Mouse (Mus musculus) limb, embryonic 12.5 days (tissue): Measurements from ENCODE around the gene Wasl. TPM values are rescaled to one million over a fixed set of nuclear protein-coding genes. Genes with fewer than 3 reads are reported as not detected.

Experiments
- ATAC-seq: fragments of 200-750 bp; cut with Nextera tagmentation; 2 replicates; pipeline ENCODE4 v1.8.0; 2017; ENCODE audit warnings: low read depth, moderate TSS enrichment; ENCODE audit not compliant: insufficient number of reproducible peaks, insufficient read depth, low FRiP score, low TSS enrichment
- H3K27ac ChIP-seq: fragments of 300-500 bp; sonication (generic); 2 replicates; pipeline ENCODE4 v1.5.1; 2016; ENCODE audit warnings: mild to moderate bottlenecking, moderate library complexity
- H3K27me3 ChIP-seq: fragments of 300-500 bp; sonication (generic); 2 replicates; pipeline ENCODE4 v1.6.1; 2016; ENCODE audit warnings: mild to moderate bottlenecking, moderate library complexity
- H3K36me3 ChIP-seq: fragments of 300-500 bp; sonication (generic); 2 replicates; pipeline ENCODE4 v1.6.1; 2016; ENCODE audit warnings: mild to moderate bottlenecking, moderate library complexity
- H3K4me1 ChIP-seq: fragments of 300-500 bp; sonication (generic); replicated peaks from 2 replicates; pipeline ENCODE4 v1.6.1; 2016
- H3K4me2 ChIP-seq: fragments of 300-500 bp; sonication (generic); 2 replicates; pipeline ENCODE4 v1.6.1; 2016; ENCODE audit warnings: mild to moderate bottlenecking, moderate library complexity
- H3K4me3 ChIP-seq: fragments of 300-500 bp; sonication (generic); replicated peaks from 2 replicates; pipeline ENCODE4 v1.5.1; 2016; ENCODE audit warnings: mild to moderate bottlenecking
- H3K9ac ChIP-seq: fragments of 300-500 bp; sonication (generic); replicated peaks from 2 replicates; pipeline ENCODE4 v1.6.1; 2016; ENCODE audit warnings: mild to moderate bottlenecking, moderate library complexity
- H3K9me3 ChIP-seq: fragments of 300-500 bp; sonication (generic); 2 replicates; pipeline ENCODE4 v1.6.1; 2016; ENCODE audit warnings: mild to moderate bottlenecking, moderate library complexity
- WGBS: fragments of 180-500 bp; shearing (Covaris S2); methylation state at CpG from one replicate; pipeline ENCODE4 v1.1.7; 2016; 5-methylcytosine and 5-hydroxymethylcytosine counted together
- polyA plus RNA-seq: library from polyadenylated mRNA; unstranded; fragments of >200 nt; fragmentation: Nextera tagmentation; extraction: Ambion mirVana; gene quantifications from 2 replicates; pipeline ENCODE4 v1.2.1, GENCODE M21; 2016

Gene Wasl
- polyA plus RNA-seq, 1 experiment from 2014 or later: 80.7 TPM

DNA sequence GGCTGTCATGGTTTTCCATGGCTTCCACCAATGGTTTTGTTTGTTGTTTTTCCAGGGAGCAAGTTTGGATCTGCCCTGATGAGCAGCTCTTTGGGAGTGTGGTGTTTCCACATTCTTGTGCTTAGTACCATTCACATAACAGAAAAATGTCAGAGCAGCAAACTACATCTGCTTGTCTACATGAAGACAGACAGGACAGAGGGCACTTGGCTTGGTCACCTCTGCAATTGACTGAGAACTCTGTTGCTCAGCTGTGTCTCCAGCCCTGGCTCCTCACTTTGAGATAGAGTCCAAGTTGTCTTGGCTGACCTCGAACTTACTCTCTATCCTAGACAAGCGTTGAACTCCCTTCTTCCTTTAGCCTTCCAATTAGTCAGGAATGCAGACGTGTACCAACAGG is 62.5 kb downstream of the Wasl start:
- Histone ChIP-seq H3K4me2 (no peak overlapping the region), H3K9me3 (no peaks in the 10 kb centered on the region), H3K36me3 (no peaks in the 10 kb centered on the region), H3K4me3 (no peak overlapping the region), H3K9ac (no peak overlapping the region), H3K27ac (no peak overlapping the region), H3K4me1 (no peaks in the 10 kb centered on the region), H3K27me3 (no peaks in the 10 kb centered on the region)
- 69% methylated on average over 3 of the region's 3 CpGs for WGBS
- no peak for ATAC-seq

DNA sequence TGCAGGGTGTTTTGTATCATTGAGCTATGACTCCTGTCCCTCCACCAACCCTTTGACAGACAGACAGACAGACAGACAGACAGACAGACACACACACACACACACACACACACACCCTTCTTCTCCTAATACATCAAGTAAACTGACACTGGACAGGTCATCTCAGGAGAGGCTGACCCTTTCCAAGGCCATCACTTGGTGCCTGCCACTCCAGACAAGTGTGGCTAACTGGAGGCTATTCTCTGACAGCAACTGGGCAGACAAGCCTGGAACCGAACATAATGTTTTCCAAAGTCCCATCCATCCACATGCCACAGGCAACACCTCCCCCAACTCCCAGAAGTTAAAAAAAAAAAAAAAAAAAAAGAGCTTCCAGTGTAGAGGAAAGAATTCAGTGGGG is 63.1 kb downstream of the Wasl start:
- no peaks in the 10 kb centered on the region for H3K9me3 ChIP-seq
- H3K4me2 ChIP-seq: no peak overlapping the region
- WGBS: 73% methylated on average over 1 of the region's 1 CpGs
- no peaks in the 10 kb centered on the region for H3K36me3 ChIP-seq
- H3K27ac ChIP-seq: no peak overlapping the region
- no peak for ATAC-seq
- no peaks in the 10 kb centered on the region for H3K27me3 ChIP-seq
- H3K9ac ChIP-seq: no peak overlapping the region
- no peaks in the 10 kb centered on the region for H3K4me1 ChIP-seq
- H3K4me3 ChIP-seq: no peak overlapping the region

DNA sequence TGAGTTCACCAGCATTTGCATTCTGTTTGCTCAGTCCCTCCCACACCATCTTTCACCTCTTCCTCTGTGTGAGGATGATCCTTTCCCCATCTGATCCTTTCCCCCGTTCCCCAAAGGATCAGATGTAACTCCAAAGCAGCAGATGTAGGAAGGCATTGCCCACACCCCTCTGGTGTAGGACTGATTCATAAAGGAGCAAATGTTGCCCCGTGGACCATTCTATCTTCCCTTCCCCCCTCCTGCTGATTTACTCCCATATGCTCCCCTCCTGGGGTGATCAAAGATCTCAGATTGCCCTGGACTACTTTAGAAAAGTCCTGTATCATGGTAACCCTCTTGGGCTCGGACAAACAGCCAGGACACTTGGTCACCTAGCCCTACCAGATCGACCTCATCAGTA is 64.1 kb downstream of the Wasl start:
- Histone ChIP-seq H3K36me3 (no peaks in the 10 kb centered on the region), H3K9ac (no peak overlapping the region), H3K4me3 (no peak overlapping the region), H3K27ac (no peak overlapping the region), H3K4me1 (no peaks in the 10 kb centered on the region), H3K27me3 (no peaks in the 10 kb centered on the region), H3K4me2 (no peak overlapping the region), H3K9me3 (no peaks in the 10 kb centered on the region)
- no peak for ATAC-seq
- 60% methylated on average over 4 of the region's 4 CpGs for WGBS

DNA sequence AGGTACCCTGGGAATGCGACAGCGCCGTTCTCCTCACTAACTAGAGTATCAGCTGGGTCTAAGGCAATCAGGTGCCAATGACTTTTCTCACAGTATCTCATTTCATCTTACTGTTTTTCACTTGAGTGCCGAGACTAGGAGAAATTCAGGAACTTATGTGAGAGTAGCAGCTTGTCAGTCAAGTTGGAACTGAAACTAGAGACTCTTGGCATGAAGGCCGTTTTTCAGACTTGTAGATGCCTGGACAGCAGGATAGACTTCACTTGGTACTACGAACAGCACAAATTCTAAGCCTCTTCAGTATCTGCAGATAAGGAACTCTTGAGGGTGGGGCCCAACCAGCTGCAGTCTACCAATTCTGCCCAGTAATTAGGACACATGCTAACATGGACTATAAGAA is 64.7 kb downstream of the Wasl start:
- H3K4me1 ChIP-seq: no peaks in the 10 kb centered on the region
- ATAC-seq: no peak
- WGBS: 88% methylated on average over 6 of the region's 6 CpGs

DNA sequence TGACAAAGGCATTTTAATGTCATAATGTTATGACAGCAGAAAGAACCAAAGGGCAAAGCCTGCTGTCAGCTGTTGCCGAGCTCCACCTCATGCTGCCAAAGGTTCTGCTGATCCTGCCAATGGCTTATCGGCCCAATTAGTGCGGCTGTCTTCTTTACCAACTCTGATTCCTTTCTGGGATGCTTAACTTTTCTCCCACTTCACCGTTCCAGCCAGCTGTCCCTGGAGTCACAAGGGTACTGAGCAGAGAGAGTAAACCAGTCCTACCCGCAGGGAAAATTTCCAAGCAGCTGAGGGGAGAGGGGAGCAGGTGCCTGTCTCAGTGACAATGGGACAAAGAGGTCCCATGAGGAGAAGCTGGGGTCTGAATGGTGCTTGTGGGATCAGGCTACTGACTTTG is 65.2 kb downstream of the Wasl start:
- Histone ChIP-seq H3K4me3 (no peak overlapping the region), H3K9ac (no peak overlapping the region), H3K4me1 (no peaks in the 10 kb centered on the region), H3K4me2 (no peak overlapping the region), H3K27ac (no peak overlapping the region), H3K27me3 (no peaks in the 10 kb centered on the region), H3K36me3 (no peaks in the 10 kb centered on the region), H3K9me3 (no peaks in the 10 kb centered on the region)
- no peak for ATAC-seq
- 92% methylated on average over 5 of the region's 5 CpGs for WGBS

More for the DNA sequence above, 64.7 kb downstream of the Wasl start:
- H3K9ac ChIP-seq: no peak overlapping the region
- no peak overlapping the region for H3K4me2 ChIP-seq
- no peak overlapping the region for H3K27ac ChIP-seq
- H3K27me3 ChIP-seq: no peaks in the 10 kb centered on the region
- H3K9me3 ChIP-seq: no peaks in the 10 kb centered on the region
- H3K4me3 ChIP-seq: no peak overlapping the region
- no peaks in the 10 kb centered on the region for H3K36me3 ChIP-seq

DNA sequence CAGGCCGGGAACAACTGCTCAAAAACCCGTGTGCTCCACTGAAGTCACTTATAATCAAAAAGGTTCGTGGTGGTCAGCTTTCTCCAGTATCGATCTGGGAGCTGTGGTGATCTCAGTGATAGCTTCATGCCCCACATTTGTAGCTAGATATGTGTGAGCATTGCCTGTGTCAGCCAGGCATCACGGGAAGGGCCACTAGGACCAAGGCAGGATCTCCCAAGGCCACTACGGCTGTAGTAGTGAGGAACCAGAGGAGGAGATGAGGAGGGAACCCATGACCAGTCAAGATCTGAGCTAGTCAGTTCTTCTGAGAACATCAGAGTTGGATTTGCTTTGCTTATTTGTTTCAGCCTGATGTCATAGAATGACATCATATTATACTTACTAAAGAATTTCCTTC is 65.6 kb downstream of the Wasl start:
- H3K4me2 ChIP-seq: no peak overlapping the region
- 93% methylated on average over 6 of the region's 6 CpGs for WGBS
- H3K9ac ChIP-seq: no peak overlapping the region
- H3K4me1 ChIP-seq: no peaks in the 10 kb centered on the region
- no peak overlapping the region for H3K27ac ChIP-seq
- H3K27me3 ChIP-seq: no peaks in the 10 kb centered on the region
- no peaks in the 10 kb centered on the region for H3K9me3 ChIP-seq
- no peaks in the 10 kb centered on the region for H3K36me3 ChIP-seq
- H3K4me3 ChIP-seq: no peak overlapping the region
- ATAC-seq: no peak

DNA sequence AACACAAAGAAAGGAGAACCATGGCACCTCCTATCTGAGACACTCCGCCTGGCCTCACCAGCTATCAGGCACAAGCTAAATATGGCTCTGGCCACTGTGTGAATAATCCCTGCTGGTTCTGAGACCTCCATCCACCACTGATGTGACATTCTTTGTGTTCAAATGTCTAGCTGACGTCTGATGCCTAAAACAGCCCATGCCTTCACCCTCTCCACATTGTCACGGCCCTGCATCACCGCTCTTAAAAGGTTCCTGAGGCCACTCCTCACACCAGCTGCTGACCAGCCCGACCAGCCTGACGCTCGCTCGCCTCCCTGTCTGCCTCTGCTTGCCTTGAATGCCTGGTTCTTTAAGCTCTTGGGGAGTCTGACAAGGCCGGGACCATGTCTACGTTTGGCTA is 67.3 kb downstream of the Wasl start, which contains the start of gene Lmod2:
Lmod2 (plus strand) TSS at position 263 of the 400 bp plus-strand sequence.
- 79% methylated on average over 10 of the region's 10 CpGs for WGBS
- Histone ChIP-seq H3K9ac (no peak within 1 kb of the TSS), H3K36me3 (no peaks in the 10 kb centered on the region), H3K4me1 (no peaks in the 10 kb centered on the region), H3K9me3 (no peaks in the 10 kb centered on the region), H3K27me3 (no peaks in the 10 kb centered on the region), H3K4me2 (no peak within 1 kb of the TSS), H3K27ac (no peak within 1 kb of the TSS), H3K4me3 (no peak within 1 kb of the TSS)
- no peak for ATAC-seq

DNA sequence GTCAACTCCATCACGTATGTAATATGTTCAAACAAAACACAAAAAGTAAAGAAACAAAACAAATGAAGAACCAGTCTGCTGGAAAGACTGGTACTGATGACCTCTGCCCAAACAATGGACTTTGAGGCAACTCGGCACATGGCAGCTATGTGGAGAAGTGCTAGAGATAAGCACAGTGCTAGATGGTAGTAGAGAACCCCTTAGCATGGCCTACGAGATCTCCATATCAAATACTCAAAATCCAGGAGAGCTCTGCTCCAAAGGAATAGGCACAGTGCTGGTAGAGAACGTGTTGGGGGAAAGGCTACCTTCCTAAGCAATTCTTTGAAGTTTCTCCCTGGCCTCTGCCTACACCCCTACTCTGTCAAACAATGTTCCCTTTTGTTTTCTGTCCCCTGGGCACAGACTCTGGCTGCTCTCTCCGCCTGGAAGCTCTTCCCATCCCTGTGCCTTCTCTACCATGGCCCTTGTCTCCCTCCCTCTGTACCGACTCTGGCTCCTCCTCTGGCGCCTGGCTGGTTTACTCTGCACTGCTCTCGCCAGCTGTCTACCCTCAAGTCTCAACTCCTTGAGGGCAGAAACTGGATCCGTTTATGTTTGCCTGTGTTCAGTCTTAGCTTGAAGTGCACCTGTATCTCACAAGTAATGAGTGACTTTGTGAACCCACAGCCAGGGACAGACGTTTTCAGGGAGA is 73.1 kb downstream of the Wasl start:
- H3K36me3 ChIP-seq: no peaks in the 10 kb centered on the region
- H3K4me2 ChIP-seq: no peak overlapping the region
- no peak overlapping the region for H3K4me3 ChIP-seq
- H3K4me1 ChIP-seq: no peaks in the 10 kb centered on the region; the same call in 1 of the 2 replicates
- H3K9me3 ChIP-seq: no peaks in the 10 kb centered on the region
- H3K27me3 ChIP-seq: no peaks in the 10 kb centered on the region
- peak; percentile 59; the same call in 1 of the 2 replicates for ATAC-seq
- H3K27ac ChIP-seq: no peak overlapping the region
- no peak overlapping the region for H3K9ac ChIP-seq
- 45% methylated on average over 10 of the region's 10 CpGs for WGBS

DNA sequence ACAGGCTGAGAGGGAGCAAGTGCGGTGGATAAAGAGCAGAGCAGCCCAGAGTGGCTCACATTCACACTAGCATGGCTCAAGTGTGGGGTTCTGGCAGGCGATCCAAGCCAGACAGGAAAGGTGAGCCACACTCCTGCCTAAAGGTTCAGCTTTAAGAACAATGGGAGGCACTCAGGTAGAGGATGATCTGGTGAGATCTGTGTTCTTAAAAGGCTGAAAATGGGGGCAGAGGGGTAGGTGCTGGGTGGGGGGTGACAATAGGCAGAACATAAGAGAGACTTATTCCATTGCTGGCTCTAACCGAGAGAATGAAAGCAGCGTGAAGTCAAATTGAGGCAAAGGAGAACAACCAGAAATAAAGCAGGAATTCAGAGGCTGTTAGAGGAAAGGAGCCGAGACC is 74.5 kb downstream of the Wasl start:
- ATAC-seq: no peak
- Histone ChIP-seq H3K4me2 (no peak overlapping the region), H3K27ac (no peak overlapping the region), H3K36me3 (no peaks in the 10 kb centered on the region), H3K4me3 (no peak overlapping the region), H3K9me3 (no peaks in the 10 kb centered on the region), H3K27me3 (no peaks in the 10 kb centered on the region), H3K9ac (no peak overlapping the region), H3K4me1 (no peaks in the 10 kb centered on the region; the same call in none of the 2 replicates)
- WGBS: 88% methylated on average over 5 of the region's 5 CpGs

DNA sequence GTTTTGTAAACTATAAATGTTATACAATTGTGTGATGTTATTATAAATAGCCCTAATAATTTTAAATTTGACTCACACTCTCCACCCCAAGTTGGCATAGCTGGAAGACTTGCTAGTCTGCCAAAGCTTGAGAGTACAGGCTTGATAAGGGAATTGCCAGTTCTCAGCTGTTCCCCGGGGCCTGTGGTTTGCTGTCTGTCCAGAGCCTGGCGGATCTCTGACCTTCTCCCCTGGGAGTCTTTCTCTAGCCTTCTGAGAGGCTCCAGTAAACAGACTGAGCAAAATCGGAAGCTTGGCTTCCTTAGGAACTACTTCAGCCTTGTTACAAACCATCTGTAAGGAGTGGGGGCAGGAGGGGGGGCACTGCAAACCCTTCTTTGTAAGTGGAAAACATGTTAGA is 77.9 kb downstream of the Wasl start:
- H3K4me3 ChIP-seq: no peak overlapping the region
- no peaks in the 10 kb centered on the region for H3K27me3 ChIP-seq
- no peaks in the 10 kb centered on the region for H3K9me3 ChIP-seq
- 51% methylated on average over 3 of the region's 3 CpGs for WGBS
- H3K9ac ChIP-seq: no peak overlapping the region
- no peaks in the 10 kb centered on the region for H3K36me3 ChIP-seq
- no peak overlapping the region for H3K4me2 ChIP-seq
- no peak for ATAC-seq
- H3K4me1 ChIP-seq: no peaks in the 10 kb centered on the region; the same call in none of the 2 replicates
- no peak overlapping the region for H3K27ac ChIP-seq

DNA sequence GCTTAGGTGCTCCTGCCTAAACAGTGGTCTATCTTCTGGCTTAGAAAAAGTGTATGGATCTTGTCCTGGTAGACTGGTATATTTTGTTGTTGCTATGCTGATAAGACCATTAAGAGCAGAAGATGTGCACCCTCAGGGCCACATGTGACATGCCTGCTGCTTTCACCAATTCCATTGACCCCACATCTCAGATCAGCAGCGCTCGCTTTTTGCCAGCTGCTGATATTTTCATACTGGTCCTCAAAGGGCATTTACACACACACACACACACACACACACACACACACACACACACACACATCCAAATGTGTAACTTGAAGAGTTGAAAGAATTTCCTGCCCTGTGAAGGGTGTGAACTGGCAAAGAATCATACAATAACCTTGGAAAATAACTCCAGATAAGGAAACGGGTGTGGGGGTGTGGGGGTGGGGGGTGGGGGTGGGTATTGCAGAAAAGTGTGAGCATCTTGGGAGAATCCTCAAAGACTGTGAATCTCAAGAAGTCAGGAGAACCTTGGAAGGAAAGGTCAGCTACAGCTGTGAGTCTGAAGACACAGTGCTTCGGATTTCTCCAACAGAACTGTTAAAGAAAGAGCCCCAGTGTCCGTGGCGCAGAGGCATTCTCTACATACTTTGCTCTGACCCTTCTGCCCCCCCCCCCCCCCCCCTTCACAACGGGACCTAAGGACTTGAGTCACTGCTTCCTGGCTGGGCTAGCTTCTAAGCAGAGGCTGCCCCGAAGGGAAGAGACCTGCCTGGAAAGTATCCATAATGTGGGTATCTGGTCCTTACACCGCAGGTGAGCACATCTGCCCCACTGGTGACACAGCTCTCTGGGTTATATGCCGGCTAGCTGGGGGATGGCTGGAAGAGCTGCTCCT is 79.1 kb downstream of the Wasl start:
- Histone ChIP-seq H3K4me3 (no peak overlapping the region), H3K9me3 (no peaks in the 10 kb centered on the region), H3K36me3 (no peaks in the 10 kb centered on the region), H3K27ac (no peak overlapping the region), H3K9ac (no peak overlapping the region), H3K4me2 (no peak overlapping the region), H3K27me3 (no peaks in the 10 kb centered on the region), H3K4me1 (no peaks in the 10 kb centered on the region; the same call in none of the 2 replicates)
- WGBS: 55% methylated on average over 10 of the region's 10 CpGs
- no peak for ATAC-seq
